Mouse (Mus musculus) hindbrain, embryonic 14.5 days (tissue): Measurements from ENCODE around the gene Olfr558. TPM values are rescaled to one million over a fixed set of nuclear protein-coding genes. Genes with fewer than 3 reads are reported as not detected.
A peak's percentile ranks its signal among the peaks of the same experiment; 100 is the strongest.

ENCODE experiments used
- ATAC-seq: fragments of 200-750 bp; cut with Nextera tagmentation; 2 replicates; pipeline ENCODE4 v1.8.0; 2017; ENCODE audit warnings: moderate number of reproducible peaks, mild to moderate bottlenecking, moderate TSS enrichment, moderate library complexity; ENCODE audit not compliant: low FRiP score
- DNase-seq: peaks from one replicate; pipeline ENCODE4 v3.0.0-alpha.2; 2015; ENCODE audit warnings: low spot score
- H3K27ac ChIP-seq: fragments of 300-500 bp; sonication (generic); 2 replicates; pipeline ENCODE4 v1.5.1; 2014; ENCODE audit warnings: mild to moderate bottlenecking, moderate library complexity
- H3K27me3 ChIP-seq: fragments of 300-500 bp; sonication (generic); 2 replicates; pipeline ENCODE4 v1.6.1; 2014; ENCODE audit warnings: mild to moderate bottlenecking, low read length, mixed read lengths; ENCODE audit not compliant: control insufficient read depth, insufficient read depth
- H3K36me3 ChIP-seq: fragments of 300-500 bp; sonication (generic); replicated peaks from 2 replicates; pipeline ENCODE4 v1.6.1; 2014; ENCODE audit not compliant: control insufficient read depth, insufficient read depth
- H3K4me1 ChIP-seq: fragments of 300-500 bp; sonication (generic); replicated peaks from 2 replicates; pipeline ENCODE4 v1.6.1; 2014; ENCODE audit warnings: antibody characterized with exemption, low read length, mixed read lengths; ENCODE audit not compliant: control insufficient read depth, insufficient read depth
- H3K4me2 ChIP-seq: fragments of 300-500 bp; sonication (generic); replicated peaks from 2 replicates; pipeline ENCODE4 v1.6.1; 2014; ENCODE audit warnings: mild to moderate bottlenecking, moderate library complexity
- H3K4me3 ChIP-seq: fragments of 300-500 bp; sonication (generic); replicated peaks from 2 replicates; pipeline ENCODE4 v1.5.1; 2014; ENCODE audit warnings: mild to moderate bottlenecking, low read length
- H3K9ac ChIP-seq: fragments of 300-500 bp; sonication (generic); 2 replicates; pipeline ENCODE4 v1.6.1; 2014
- H3K9me3 ChIP-seq: fragments of 300-500 bp; sonication (generic); 2 replicates; pipeline ENCODE4 v1.6.1; 2016; ENCODE audit warnings: low read length; ENCODE audit not compliant: control insufficient read depth
- WGBS: fragments of 180-500 bp; shearing (Covaris S2); extraction: QIAGEN DNeasy Blood & Tissue Kit; methylation state at CpG from one replicate; pipeline ENCODE4 v1.1.7; 2014; 5-methylcytosine and 5-hydroxymethylcytosine counted together
- polyA plus RNA-seq: library from polyadenylated mRNA; unstranded; fragments of >200 nt; fragmentation: Nextera tagmentation; extraction: Ambion mirVana; gene quantifications from 2 replicates; pipeline ENCODE4 v1.2.1, GENCODE M21; 2014

The Olfr558 gene
- polyA plus RNA-seq = 0.08 and 0.22 TPM in 2 replicates

- no peaks in the 10 kb centered on the region for H3K4me1 ChIP-seq
- no peak for ATAC-seq
- DNase-seq = no peak
Measured at GRCm38 (mm10) chr7:102701915-102702314, at the start of gene Olfr558. Gene Olfr558 (plus strand): TSS chr7:102702215.

GRCm38 (mm10) chr7:102658523-102658922 lies 43.5 kb upstream of the Olfr558 start, which contains the start of gene Olfr555:
Gene Olfr555 (plus strand): TSS chr7:102658823.
- no peak within 1 kb of the TSS for H3K4me3 ChIP-seq
- H3K9ac ChIP-seq = no peak within 1 kb of the TSS
- no peak within 1 kb of the TSS for H3K27ac ChIP-seq
- H3K27me3 ChIP-seq = no peaks in the 10 kb centered on the region
- no peak for DNase-seq
- H3K36me3 ChIP-seq = no peaks in the 10 kb centered on the region
- no peaks in the 10 kb centered on the region for H3K4me1 ChIP-seq
- ATAC-seq = no peak
- H3K4me2 ChIP-seq = no peak within 1 kb of the TSS
- no peaks in the 10 kb centered on the region for H3K9me3 ChIP-seq
- WGBS = 63% methylated on average over 1 of the region's 1 CpGs

More at GRCm38 (mm10) chr7:102701915-102702314, at the start of gene Olfr558:
- Histone ChIP-seq H3K9ac (no peak within 1 kb of the TSS), H3K27me3 (no peaks in the 10 kb centered on the region), H3K4me2 (no peak within 1 kb of the TSS), H3K4me3 (no peak within 1 kb of the TSS), H3K9me3 (no peaks in the 10 kb centered on the region), H3K27ac (no peak within 1 kb of the TSS), H3K36me3 (no peaks in the 10 kb centered on the region)

GRCm38 (mm10) chr7:102664599-102664998 lies 37.4 kb upstream of the Olfr558 start, which contains the start of gene Olfr556:
Gene Olfr556 (plus strand): TSS chr7:102664899.
- no peak within 1 kb of the TSS for H3K4me3 ChIP-seq
- H3K4me1 ChIP-seq = no peaks in the 10 kb centered on the region
- ATAC-seq (no peak), DNase-seq (no peak)
- no peak within 1 kb of the TSS for H3K9ac ChIP-seq
- H3K27me3 ChIP-seq = no peaks in the 10 kb centered on the region
- H3K27ac ChIP-seq = no peak within 1 kb of the TSS
- no peaks in the 10 kb centered on the region for H3K36me3 ChIP-seq
- no peak within 1 kb of the TSS for H3K4me2 ChIP-seq
- 33% methylated on average over 3 of the region's 3 CpGs for WGBS
- H3K9me3 ChIP-seq = no peaks in the 10 kb centered on the region

- Histone ChIP-seq H3K4me1 (no peaks in the 10 kb centered on the region), H3K27ac (no peak overlapping the region), H3K9ac (no peak overlapping the region), H3K27me3 (no peaks in the 10 kb centered on the region), H3K4me2 (no peak overlapping the region), H3K9me3 (no peaks in the 10 kb centered on the region), H3K36me3 (no peaks in the 10 kb centered on the region), H3K4me3 (no peak overlapping the region)
- ATAC-seq = no peak
- DNase-seq = peak; percentile 64
- 62% methylated on average over 2 of the region's 2 CpGs for WGBS
Measured at GRCm38 (mm10) chr7:102665378-102665777, 36.6 kb upstream of the Olfr558 start.

GRCm38 (mm10) chr7:102676225-102676624 lies 25.8 kb upstream of the Olfr558 start:
- Histone ChIP-seq H3K27me3 (no peaks in the 10 kb centered on the region), H3K4me1 (no peaks in the 10 kb centered on the region), H3K36me3 (no peaks in the 10 kb centered on the region), H3K27ac (no peak overlapping the region), H3K4me2 (no peak overlapping the region), H3K9me3 (no peaks in the 10 kb centered on the region), H3K4me3 (no peak overlapping the region), H3K9ac (no peak overlapping the region)
- WGBS = 91% methylated on average over 2 of the region's 2 CpGs
- no peak for ATAC-seq
- no peak for DNase-seq

- H3K4me1 ChIP-seq = no peaks in the 10 kb centered on the region
- H3K9me3 ChIP-seq = no peaks in the 10 kb centered on the region
- no peak overlapping the region for H3K4me2 ChIP-seq
- no peak overlapping the region for H3K9ac ChIP-seq
- no peak for DNase-seq
- 95% methylated on average over 1 of the region's 1 CpGs for WGBS
- ATAC-seq = no peak
- no peak overlapping the region for H3K27ac ChIP-seq
- no peaks in the 10 kb centered on the region for H3K27me3 ChIP-seq
- H3K36me3 ChIP-seq = no peaks in the 10 kb centered on the region
- H3K4me3 ChIP-seq = no peak overlapping the region
Measured at GRCm38 (mm10) chr7:102681916-102682315, 20.1 kb upstream of the Olfr558 start.

- H3K9me3 ChIP-seq = no peaks in the 10 kb centered on the region
Measured at GRCm38 (mm10) chr7:102686944-102687501, 15.0 kb upstream of the Olfr558 start, which contains the start of gene Trim68. Gene Trim68 (minus strand): TSS chr7:102687327.

GRCm38 (mm10) chr7:102695358-102696125 lies 6.5 kb upstream of the Olfr558 start, which contains the start of gene Olfr557:
Gene Olfr557 (plus strand): TSS chr7:102695910.
- Histone ChIP-seq H3K36me3 (no peaks in the 10 kb centered on the region), H3K27me3 (no peaks in the 10 kb centered on the region), H3K9ac (no peak within 1 kb of the TSS), H3K4me2 (no peak within 1 kb of the TSS), H3K9me3 (no peaks in the 10 kb centered on the region), H3K27ac (no peak within 1 kb of the TSS), H3K4me1 (no peaks in the 10 kb centered on the region), H3K4me3 (no peak within 1 kb of the TSS)
- WGBS = 85% methylated on average over 5 of the region's 5 CpGs
- peak; percentile 61 for DNase-seq
- no peak for ATAC-seq

More at GRCm38 (mm10) chr7:102686944-102687501, 15.0 kb upstream of the Olfr558 start, which contains the start of gene Trim68:
- Histone ChIP-seq H3K27ac (peak within 1 kb of the TSS; percentile 68; the same call in 1 of the 2 replicates), H3K4me1 (peaks cover 4% of the 10 kb centered on the region), H3K9ac (peak within 1 kb of the TSS; percentile 78), H3K4me2 (peak within 1 kb of the TSS; percentile 67), H3K36me3 (no peaks in the 10 kb centered on the region), H3K4me3 (peak within 1 kb of the TSS; percentile 60), H3K27me3 (no peaks in the 10 kb centered on the region)
- peak; percentile 86 for DNase-seq
- WGBS = under 1% methylated on average over 40 of the region's 40 CpGs
- ATAC-seq = peak; percentile 100

GRCm38 (mm10) chr7:102698461-102698860 lies 3.6 kb upstream of the Olfr558 start:
- no peak for DNase-seq
- H3K4me3 ChIP-seq = no peak overlapping the region
- H3K9me3 ChIP-seq = no peaks in the 10 kb centered on the region
- H3K9ac ChIP-seq = no peak overlapping the region
- H3K4me2 ChIP-seq = no peak overlapping the region
- H3K4me1 ChIP-seq = no peaks in the 10 kb centered on the region
- ATAC-seq = no peak
- H3K27ac ChIP-seq = no peak overlapping the region
- no peaks in the 10 kb centered on the region for H3K27me3 ChIP-seq
- WGBS = 90% methylated on average over 7 of the region's 7 CpGs
- H3K36me3 ChIP-seq = no peaks in the 10 kb centered on the region
